Mouse (Mus musculus) lung, postnatal 0 days (tissue): Measurements from ENCODE around the gene Rsph6a.

Source experiments
- CTCF ChIP-seq: IDR thresholded peaks from 2 replicates; pipeline ENCODE4 v1.5.1; 2016; ENCODE audit warnings: antibody characterized with exemption, mild to moderate bottlenecking
- EP300 ChIP-seq: IDR thresholded peaks from 2 replicates; pipeline ENCODE4 v1.6.1; 2016; ENCODE audit warnings: antibody characterized with exemption, mild to moderate bottlenecking, control low read depth

DNA sequence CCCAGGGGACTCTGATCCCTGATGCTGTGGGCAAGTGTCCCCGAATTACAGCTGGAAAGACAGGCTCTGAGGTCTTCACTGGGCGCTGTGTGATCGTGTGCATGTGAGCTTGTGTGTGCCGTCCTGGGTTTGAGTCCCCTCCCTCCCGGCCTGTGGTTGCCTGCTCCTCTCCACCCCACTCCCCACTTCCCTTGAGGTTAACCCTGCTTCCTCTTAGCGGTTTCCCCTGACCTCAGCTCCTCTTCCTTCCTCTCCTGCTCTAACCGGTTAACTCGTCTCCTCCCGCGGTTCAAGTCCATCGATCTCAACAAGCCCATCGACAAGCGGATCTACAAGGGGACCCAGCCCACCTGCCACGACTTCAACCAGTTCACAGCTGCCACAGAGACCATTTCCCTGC lies 23.3 kb downstream of the Rsph6a start:
- TF ChIP-seq CTCF (no peak), EP300 (no peak)
